Mouse (Mus musculus): ENCODE measurements at regions not wholly inside any gene's neighbourhood (a gene's known extent, or its start where the extent isn't known, plus 50 kb on each side); places are given as distances from the start of the nearest gene placed in this dataset.

- Histone ChIP-seq H3K36me3 (ENCODE audit: control insufficient read depth, insufficient read depth, low read length, poor library complexity, severe bottlenecking) (no peaks in the 10 kb centered on the region), H3K4me3 (ENCODE audit: low read depth, low read length) (no peak overlapping the region), H3K27ac (ENCODE audit: insufficient read depth, low read length) (no peak overlapping the region), H3K27me3 (ENCODE audit: control insufficient read depth, insufficient read depth, low read length, poor library complexity, severe bottlenecking) (no peaks in the 10 kb centered on the region), H3K9ac (ENCODE audit: low read depth, poor library complexity, severe bottlenecking) (no peak overlapping the region), H3K9me3 (replicated peaks; ENCODE audit: control insufficient read depth, insufficient read depth, low read length, poor library complexity, severe bottlenecking) (no peaks in the 10 kb centered on the region; the same call in 1 of the 2 replicates), H3K4me1 (ENCODE audit: control insufficient read depth, insufficient read depth, low read length) (no peaks in the 10 kb centered on the region)
- TF ChIP-seq EP300 (IDR thresholded peaks at IDR 0.05; ENCODE audit: insufficient read depth, low read depth, low read length) (no peak), POLR2A (IDR thresholded peaks at IDR 0.05; ENCODE audit: insufficient read depth, low read length) (no peak), CTCF (IDR thresholded peaks at IDR 0.05; ENCODE audit: low read depth, low read length) (no peak)
These were observed 407.3 kb downstream of the Gm45692 start for GRCm38 (mm10) chr8:26526474-26527185.

GRCm38 (mm10) chr8:26527186-26527580 lies 407.8 kb downstream of the Gm45692 start:
- Histone ChIP-seq H3K9ac (ENCODE audit: low read depth, poor library complexity, severe bottlenecking) (no peak overlapping the region), H3K9me3 (replicated peaks; ENCODE audit: control insufficient read depth, insufficient read depth, low read length, poor library complexity, severe bottlenecking) (no peaks in the 10 kb centered on the region; the same call in 1 of the 2 replicates), H3K36me3 (ENCODE audit: control insufficient read depth, insufficient read depth, low read length, poor library complexity, severe bottlenecking) (no peaks in the 10 kb centered on the region), H3K27ac (ENCODE audit: insufficient read depth, low read length) (no peak overlapping the region), H3K4me1 (ENCODE audit: control insufficient read depth, insufficient read depth, low read length) (no peaks in the 10 kb centered on the region), H3K4me3 (ENCODE audit: low read depth, low read length) (no peak overlapping the region), H3K27me3 (ENCODE audit: control insufficient read depth, insufficient read depth, low read length, poor library complexity, severe bottlenecking) (no peaks in the 10 kb centered on the region)
- TF ChIP-seq EP300 (IDR thresholded peaks at IDR 0.05; ENCODE audit: insufficient read depth, low read depth, low read length) (no peak), POLR2A (IDR thresholded peaks at IDR 0.05; ENCODE audit: insufficient read depth, low read length) (no peak), CTCF (IDR thresholded peaks at IDR 0.05; ENCODE audit: low read depth, low read length) (no peak)

GRCm38 (mm10) chr8:26529921-26530320 lies 410.6 kb downstream of the Gm45692 start:
- Histone ChIP-seq H3K27ac (ENCODE audit: insufficient read depth, low read length) (no peak overlapping the region), H3K4me1 (ENCODE audit: control insufficient read depth, insufficient read depth, low read length) (no peaks in the 10 kb centered on the region), H3K27me3 (ENCODE audit: control insufficient read depth, insufficient read depth, low read length, poor library complexity, severe bottlenecking) (no peaks in the 10 kb centered on the region), H3K36me3 (ENCODE audit: control insufficient read depth, insufficient read depth, low read length, poor library complexity, severe bottlenecking) (no peaks in the 10 kb centered on the region), H3K4me3 (ENCODE audit: low read depth, low read length) (no peak overlapping the region), H3K9ac (ENCODE audit: low read depth, poor library complexity, severe bottlenecking) (no peak overlapping the region), H3K9me3 (replicated peaks; ENCODE audit: control insufficient read depth, insufficient read depth, low read length, poor library complexity, severe bottlenecking) (no peaks in the 10 kb centered on the region)
- TF ChIP-seq CTCF (IDR thresholded peaks at IDR 0.05; ENCODE audit: low read depth, low read length), result no peak
- TF ChIP-seq EP300 (IDR thresholded peaks at IDR 0.05; ENCODE audit: insufficient read depth, low read depth, low read length), result no peak
- TF ChIP-seq POLR2A (IDR thresholded peaks at IDR 0.05; ENCODE audit: insufficient read depth, low read length), result no peak

- H3K4me3 ChIP-seq (ENCODE audit: low read depth, low read length), result no peak overlapping the region
- H3K9ac ChIP-seq (ENCODE audit: low read depth, poor library complexity, severe bottlenecking), result no peak overlapping the region
- no peaks in the 10 kb centered on the region for H3K27me3 ChIP-seq (ENCODE audit: control insufficient read depth, insufficient read depth, low read length, poor library complexity, severe bottlenecking)
- no peak for TF ChIP-seq POLR2A (IDR thresholded peaks at IDR 0.05; ENCODE audit: insufficient read depth, low read length)
- no peak for TF ChIP-seq EP300 (IDR thresholded peaks at IDR 0.05; ENCODE audit: insufficient read depth, low read depth, low read length)
- no peak for TF ChIP-seq CTCF (IDR thresholded peaks at IDR 0.05; ENCODE audit: low read depth, low read length)
- no peaks in the 10 kb centered on the region for H3K36me3 ChIP-seq (ENCODE audit: control insufficient read depth, insufficient read depth, low read length, poor library complexity, severe bottlenecking)
- no peaks in the 10 kb centered on the region for H3K4me1 ChIP-seq (ENCODE audit: control insufficient read depth, insufficient read depth, low read length)
- H3K9me3 ChIP-seq (replicated peaks; ENCODE audit: control insufficient read depth, insufficient read depth, low read length, poor library complexity, severe bottlenecking), result no peaks in the 10 kb centered on the region
- no peak overlapping the region for H3K27ac ChIP-seq (ENCODE audit: insufficient read depth, low read length)
These were observed 414.4 kb downstream of the Gm45692 start for GRCm38 (mm10) chr8:26533444-26534421.

- Histone ChIP-seq H3K27me3 (ENCODE audit: control insufficient read depth, insufficient read depth, low read length, poor library complexity, severe bottlenecking) (no peaks in the 10 kb centered on the region), H3K4me3 (ENCODE audit: low read depth, low read length) (no peak overlapping the region), H3K27ac (ENCODE audit: insufficient read depth, low read length) (no peak overlapping the region), H3K36me3 (ENCODE audit: control insufficient read depth, insufficient read depth, low read length, poor library complexity, severe bottlenecking) (no peaks in the 10 kb centered on the region), H3K4me1 (ENCODE audit: control insufficient read depth, insufficient read depth, low read length) (no peaks in the 10 kb centered on the region), H3K9ac (ENCODE audit: low read depth, poor library complexity, severe bottlenecking) (no peak overlapping the region), H3K9me3 (replicated peaks; ENCODE audit: control insufficient read depth, insufficient read depth, low read length, poor library complexity, severe bottlenecking) (no peaks in the 10 kb centered on the region)
- TF ChIP-seq POLR2A (IDR thresholded peaks at IDR 0.05; ENCODE audit: insufficient read depth, low read length), result no peak
- TF ChIP-seq EP300 (IDR thresholded peaks at IDR 0.05; ENCODE audit: insufficient read depth, low read depth, low read length), result no peak
- no peak for TF ChIP-seq CTCF (IDR thresholded peaks at IDR 0.05; ENCODE audit: low read depth, low read length)
These were observed 416.5 kb downstream of the Gm45692 start for GRCm38 (mm10) chr8:26535816-26536215.
